Mouse (Mus musculus): Measurements from ENCODE around the gene Zmynd8. TPM values are rescaled to one million over a fixed set of nuclear protein-coding genes. Genes with fewer than 3 reads are reported as not detected.
A peak's percentile ranks its signal among the peaks of the same experiment; 100 is the strongest.

Gene Zmynd8
- polyA plus RNA-seq, 1 experiment = 57.7 TPM

- H3K27me3 ChIP-seq (replicated peaks) = no peaks in the 10 kb centered on the region
- peaks cover 50% of the 10 kb centered on the region for H3K36me3 ChIP-seq (replicated peaks; ENCODE audit: low read length)
Measured at GRCm38 (mm10) chr2:165883006-165883405, 15.8 kb downstream of the Zmynd8 start.

GRCm38 (mm10) chr2:165881585-165882431 lies 17.0 kb downstream of the Zmynd8 start:
- Histone ChIP-seq H3K9me3 (no peaks in the 10 kb centered on the region), H3K4me3 (replicated peaks) (peak overlapping the region; percentile 93), H3K36me3 (replicated peaks; ENCODE audit: low read length) (peaks cover 62% of the 10 kb centered on the region), H3K27me3 (replicated peaks) (no peaks in the 10 kb centered on the region), H3K4me1 (peaks cover 95% of the 10 kb centered on the region)
- TF ChIP-seq FLI1 (IDR thresholded peaks at IDR 0.05; ENCODE audit: low read length) = no peak
- no peak for TF ChIP-seq GATA1 (IDR thresholded peaks at IDR 0.05; ENCODE audit: borderline replicate concordance, low read length)

More at GRCm38 (mm10) chr2:165883006-165883405, 15.8 kb downstream of the Zmynd8 start:
- peaks cover 95% of the 10 kb centered on the region for H3K4me1 ChIP-seq
- H3K9me3 ChIP-seq = no peaks in the 10 kb centered on the region
- peak overlapping the region; percentile 93 for H3K4me3 ChIP-seq (replicated peaks)
- TF ChIP-seq GATA1 (IDR thresholded peaks at IDR 0.05; ENCODE audit: borderline replicate concordance, low read length) = no peak
- no peak for TF ChIP-seq FLI1 (IDR thresholded peaks at IDR 0.05; ENCODE audit: low read length)

- Histone ChIP-seq H3K9me3 (no peaks in the 10 kb centered on the region), H3K4me3 (replicated peaks) (peak overlapping the region; percentile 93), H3K4me1 (peaks cover 95% of the 10 kb centered on the region), H3K36me3 (replicated peaks; ENCODE audit: low read length) (peaks cover 68% of the 10 kb centered on the region), H3K27me3 (replicated peaks) (no peaks in the 10 kb centered on the region)
- TF ChIP-seq FLI1 (IDR thresholded peaks at IDR 0.05; ENCODE audit: low read length) = no peak
- TF ChIP-seq GATA1 (IDR thresholded peaks at IDR 0.05; ENCODE audit: borderline replicate concordance, low read length) = no peak
Measured at GRCm38 (mm10) chr2:165881220-165881584, 17.6 kb downstream of the Zmynd8 start.

GRCm38 (mm10) chr2:165880501-165881182 lies 18.2 kb downstream of the Zmynd8 start:
- Histone ChIP-seq H3K27me3 (replicated peaks) (no peaks in the 10 kb centered on the region), H3K4me1 (peaks cover 95% of the 10 kb centered on the region), H3K36me3 (replicated peaks; ENCODE audit: low read length) (peaks cover 73% of the 10 kb centered on the region), H3K4me3 (replicated peaks) (peak overlapping the region; percentile 42), H3K9me3 (no peaks in the 10 kb centered on the region)
- TF ChIP-seq GATA1 (IDR thresholded peaks at IDR 0.05; ENCODE audit: borderline replicate concordance, low read length) = no peak
- no peak for TF ChIP-seq FLI1 (IDR thresholded peaks at IDR 0.05; ENCODE audit: low read length)

- no peaks in the 10 kb centered on the region for H3K27me3 ChIP-seq (replicated peaks)
- peaks cover 84% of the 10 kb centered on the region for H3K36me3 ChIP-seq (replicated peaks; ENCODE audit: low read length)
- TF ChIP-seq FLI1 (IDR thresholded peaks at IDR 0.05; ENCODE audit: low read length) (no peak), GATA1 (IDR thresholded peaks at IDR 0.05; ENCODE audit: borderline replicate concordance, low read length) (no peak)
- H3K4me1 ChIP-seq = peaks cover 95% of the 10 kb centered on the region
- no peaks in the 10 kb centered on the region for H3K9me3 ChIP-seq
- peak overlapping the region; percentile 57 for H3K4me3 ChIP-seq (replicated peaks)
Measured at GRCm38 (mm10) chr2:165879403-165880178, 19.2 kb downstream of the Zmynd8 start.

GRCm38 (mm10) chr2:165878907-165879361 lies 19.9 kb downstream of the Zmynd8 start:
- Histone ChIP-seq H3K9me3 (no peaks in the 10 kb centered on the region), H3K27me3 (replicated peaks) (no peaks in the 10 kb centered on the region), H3K4me1 (peaks cover 97% of the 10 kb centered on the region), H3K36me3 (replicated peaks; ENCODE audit: low read length) (peaks cover 90% of the 10 kb centered on the region), H3K4me3 (replicated peaks) (peak overlapping the region; percentile 35)
- TF ChIP-seq GATA1 (IDR thresholded peaks at IDR 0.05; ENCODE audit: borderline replicate concordance, low read length) (no peak), FLI1 (IDR thresholded peaks at IDR 0.05; ENCODE audit: low read length) (no peak)

- Histone ChIP-seq H3K27me3 (replicated peaks) (no peaks in the 10 kb centered on the region), H3K36me3 (replicated peaks; ENCODE audit: low read length) (peaks cover 98% of the 10 kb centered on the region), H3K4me1 (peaks cover 100% of the 10 kb centered on the region), H3K9me3 (no peaks in the 10 kb centered on the region), H3K4me3 (replicated peaks) (peak overlapping the region; percentile 50)
- no peak for TF ChIP-seq FLI1 (IDR thresholded peaks at IDR 0.05; ENCODE audit: low read length)
Measured at GRCm38 (mm10) chr2:165878021-165878585, 20.7 kb downstream of the Zmynd8 start.

GRCm38 (mm10) chr2:165877180-165877579 lies 21.6 kb downstream of the Zmynd8 start:
- H3K36me3 ChIP-seq (replicated peaks; ENCODE audit: low read length) = peaks cover 95% of the 10 kb centered on the region
- no peaks in the 10 kb centered on the region for H3K9me3 ChIP-seq
- H3K4me1 ChIP-seq = peaks cover 97% of the 10 kb centered on the region
- H3K27me3 ChIP-seq (replicated peaks) = no peaks in the 10 kb centered on the region
- peak overlapping the region; percentile 11 for H3K4me3 ChIP-seq (replicated peaks)
- TF ChIP-seq FLI1 (IDR thresholded peaks at IDR 0.05; ENCODE audit: low read length) (no peak), GATA1 (IDR thresholded peaks at IDR 0.05; ENCODE audit: borderline replicate concordance, low read length) (no peak)

GRCm38 (mm10) chr2:165876201-165876918 lies 22.5 kb downstream of the Zmynd8 start:
- Histone ChIP-seq H3K4me3 (replicated peaks) (peak overlapping the region; percentile 10), H3K27me3 (replicated peaks) (no peaks in the 10 kb centered on the region), H3K9me3 (no peaks in the 10 kb centered on the region), H3K4me1 (peaks cover 97% of the 10 kb centered on the region), H3K36me3 (replicated peaks; ENCODE audit: low read length) (peaks cover 96% of the 10 kb centered on the region)
- TF ChIP-seq GATA1 (IDR thresholded peaks at IDR 0.05; ENCODE audit: borderline replicate concordance, low read length) = no peak
- TF ChIP-seq FLI1 (IDR thresholded peaks at IDR 0.05; ENCODE audit: low read length) = no peak
